Mouse (Mus musculus) gastrocnemius, adult 2 months (tissue): Measurements from ENCODE around the gene Snx29. TPM values are rescaled to one million over a fixed set of nuclear protein-coding genes. Genes with fewer than 3 reads are reported as not detected.
"Not testable (repeated sequence)": the region's sequence is repeated elsewhere in the genome, so short reads cannot be mapped to it uniquely, and the experiment has no call there.

Source experiments
- DNase-seq: peaks from one replicate; pipeline ENCODE4 v3.0.0; 2022
- H3K27ac ChIP-seq: fragments of 200-600 bp; 2 replicates; pipeline ENCODE4 v1.8.1; 2022; ENCODE audit warnings: mild to moderate bottlenecking
- H3K4me3 ChIP-seq: fragments of 200-600 bp; 2 replicates; pipeline ENCODE4 v1.8.1; 2022; ENCODE audit warnings: mild to moderate bottlenecking, moderate library complexity
- CTCF ChIP-seq: fragments of 200-600 bp; IDR thresholded peaks from 2 replicates; pipeline ENCODE4 v1.8.1; 2022; ENCODE audit warnings: antibody characterized with exemption, mild to moderate bottlenecking, moderate library complexity
- intact Hi-C: fragments of 180-260 bp; cut with DNase I; formaldehyde crosslinking; loops from one replicate; pipeline ENCODE4 v1.15.1; 2025
- long read RNA-seq, 2 experiments: library from polyadenylated mRNA; stranded (forward); transcript quantifications; one replicate each; pipeline ENCODE4 v2.0.0; 2021
- total RNA-seq, 2 experiments: library from RNA; stranded (reverse); gene quantifications; 2 replicates each; pipeline ENCODE4 v1.2.3; 2021

Snx29 gene
- total RNA-seq, result 10 to 100 TPM in 1 of 2 experiments, 1 to 10 TPM in 1; 9.6 to 11.6 TPM
- long read RNA-seq, experiment 1, partial matches to known transcripts, result 0 of 2 reads
- long read RNA-seq, experiment 1, other reads (novel, unspliced or antisense), result 2 of 2 reads
- long read RNA-seq, experiment 2, partial matches to known transcripts, result 0 of 2 reads
- long read RNA-seq, experiment 2, other reads (novel, unspliced or antisense), result 2 of 2 reads

GRCm38 (mm10) chr16:11322409-11323323, at the start of gene Snx29:
Snx29 (plus strand) TSS chr16:11322908.
- Histone ChIP-seq H3K27ac (peak within 1 kb of the TSS; percentile 94), H3K4me3 (peak within 1 kb of the TSS; percentile 90)
- peak; percentile 99 for DNase-seq
- no peak; the same call in 1 of the 2 replicates for TF ChIP-seq CTCF
- intact Hi-C loops, result loop anchor here (2.0 to 10.0 kb wide), 4 partner anchors 68 to 148 kb away; partner anchors contain the start of genes Gspt1, Rsl1d1 and Zc3h7a

GRCm38 (mm10) chr16:11276888-11277287, 45.8 kb upstream of the Snx29 start:
- Histone ChIP-seq H3K4me3 (no peak overlapping the region), H3K27ac (no peak overlapping the region)
- no peak for DNase-seq
- intact Hi-C loops, result no loop called here
- TF ChIP-seq CTCF, result no peak

GRCm38 (mm10) chr16:11278778-11279177, 43.9 kb upstream of the Snx29 start:
- Histone ChIP-seq H3K27ac (no peak overlapping the region), H3K4me3 (no peak overlapping the region)
- intact Hi-C loops, result no loop called here
- no peak for DNase-seq
- TF ChIP-seq CTCF, result no peak

GRCm38 (mm10) chr16:11282655-11283232, 40.0 kb upstream of the Snx29 start:
- no peak for TF ChIP-seq CTCF
- Histone ChIP-seq H3K4me3 (no peak overlapping the region), H3K27ac (no peak overlapping the region)
- intact Hi-C loops, result no loop called here
- no peak for DNase-seq

- intact Hi-C loops, result no loop called here
- no peak for TF ChIP-seq CTCF
- H3K4me3 ChIP-seq, result no peak overlapping the region
Measured at GRCm38 (mm10) chr16:11284881-11285280, 37.8 kb upstream of the Snx29 start.

GRCm38 (mm10) chr16:11285949-11286348, 36.8 kb upstream of the Snx29 start:
- no peak for TF ChIP-seq CTCF
- intact Hi-C loops, result no loop called here
- Histone ChIP-seq H3K27ac (no peak overlapping the region), H3K4me3 (no peak overlapping the region)
- DNase-seq, result no peak

More at GRCm38 (mm10) chr16:11284881-11285280, 37.8 kb upstream of the Snx29 start:
- no peak overlapping the region for H3K27ac ChIP-seq
- DNase-seq, result no peak

- H3K27ac ChIP-seq, intact Hi-C loops, H3K4me3 ChIP-seq, DNase-seq: not testable (repeated sequence)
Measured at GRCm38 (mm10) chr16:11288873-11289272, 33.8 kb upstream of the Snx29 start.

- intact Hi-C loops, DNase-seq, H3K4me3 ChIP-seq, H3K27ac ChIP-seq: not testable (repeated sequence)
Measured at GRCm38 (mm10) chr16:11295583-11295982, 27.1 kb upstream of the Snx29 start.

GRCm38 (mm10) chr16:11297700-11298099, 25.0 kb upstream of the Snx29 start:
- DNase-seq, intact Hi-C loops, H3K27ac ChIP-seq, H3K4me3 ChIP-seq: not testable (repeated sequence)
- peak; percentile 49 for TF ChIP-seq CTCF

- DNase-seq, result no peak
- intact Hi-C loops, result no loop called here
Measured at GRCm38 (mm10) chr16:11303741-11304140, 19.0 kb upstream of the Snx29 start.

GRCm38 (mm10) chr16:11305531-11305930, 17.2 kb upstream of the Snx29 start:
- intact Hi-C loops, result no loop called here
- DNase-seq, result no peak
- Histone ChIP-seq H3K4me3 (no peak overlapping the region), H3K27ac (no peak overlapping the region)
- TF ChIP-seq CTCF, result no peak

More at GRCm38 (mm10) chr16:11303741-11304140, 19.0 kb upstream of the Snx29 start:
- Histone ChIP-seq H3K4me3 (no peak overlapping the region), H3K27ac (no peak overlapping the region)
- TF ChIP-seq CTCF, result no peak

GRCm38 (mm10) chr16:11313512-11313911, 9.2 kb upstream of the Snx29 start, which contains the start of gene Tnfrsf17:
Tnfrsf17 (plus strand) TSS chr16:11313812.
- no peak for DNase-seq
- H3K27ac ChIP-seq, result no peak within 1 kb of the TSS
- intact Hi-C loops, result no loop called here
- H3K4me3 ChIP-seq, result no peak within 1 kb of the TSS
- TF ChIP-seq CTCF, result no peak
